Mouse (Mus musculus) heart, postnatal 0 days (tissue): ENCODE measurements around the gene Polr1a.

ENCODE experiments used
- CTCF ChIP-seq: IDR thresholded peaks from 2 replicates; pipeline ENCODE4 v1.5.1; 2016; ENCODE audit warnings: antibody characterized with exemption, control low read depth, low read depth
- EP300 ChIP-seq: IDR thresholded peaks from 2 replicates; pipeline ENCODE4 v1.6.1; 2016; ENCODE audit warnings: antibody characterized with exemption, low read depth

GRCm38 (mm10) chr6:71969459-71969858 lies 60.6 kb downstream of the Polr1a start:
- TF ChIP-seq CTCF (no peak), EP300 (no peak)
